Mouse (Mus musculus): ENCODE results near the gene Hnrnpul2. TPM values are rescaled to one million over a fixed set of nuclear protein-coding genes. Genes with fewer than 3 reads are reported as not detected.

The Hnrnpul2 gene
- polyA plus RNA-seq (2015; fragmentation: Nextera tagmentation; extraction: Ambion mirVana), result 3.1 and 3.3 TPM in 2 replicates

GRCm38 (mm10) chr19:8819596-8820423 lies at the start of gene Hnrnpul2:
Gene Hnrnpul2 (plus strand): TSS chr19:8820010.

GRCm38 (mm10) chr19:8770567-8771270 lies 49.1 kb upstream of the Hnrnpul2 start, which contains the start of gene Tmem223:
Gene Tmem223 (plus strand): TSS chr19:8770996.

GRCm38 (mm10) chr19:8774086-8774835 lies 45.5 kb upstream of the Hnrnpul2 start, which contains the start of gene Tmem179b:
Gene Tmem179b (minus strand): TSS chr19:8774467.

GRCm38 (mm10) chr19:8786008-8786781 lies 33.6 kb upstream of the Hnrnpul2 start, which contains the start of gene Taf6l:
Gene Taf6l (minus strand): TSS chr19:8786417.

GRCm38 (mm10) chr19:8798264-8798946 lies 21.4 kb upstream of the Hnrnpul2 start, which contains the start of gene Polr2g:
Gene Polr2g (minus strand): TSS chr19:8798577.

GRCm38 (mm10) chr19:8802130-8802821 lies 17.5 kb upstream of the Hnrnpul2 start, which contains the start of gene Zbtb3:
Gene Zbtb3 (plus strand): TSS chr19:8802555.

GRCm38 (mm10) chr19:8818801-8819595 lies 812 bp upstream of the Hnrnpul2 start, which contains the start of gene Ttc9c:
Gene Ttc9c (minus strand): TSS chr19:8819333.

GRCm38 (mm10) chr19:8829660-8830059 lies 9.8 kb downstream of the Hnrnpul2 start, which contains the start of gene AC129217.1:
Gene AC129217.1 (plus strand): TSS chr19:8829773.

GRCm38 (mm10) chr19:8837251-8837791 lies 17.5 kb downstream of the Hnrnpul2 start, which contains the start of gene Bscl2:
Gene Bscl2 (plus strand): TSS chr19:8837467.

GRCm38 (mm10) chr19:8839103-8839907 lies 19.5 kb downstream of the Hnrnpul2 start, which contains the start of gene Gng3:
Gene Gng3 (minus strand): TSS chr19:8839194.

GRCm38 (mm10) chr19:8850402-8850901 lies 30.6 kb downstream of the Hnrnpul2 start, which contains the start of gene Lrrn4cl:
Gene Lrrn4cl (plus strand): TSS chr19:8850768.

GRCm38 (mm10) chr19:8871267-8872186 lies 51.7 kb downstream of the Hnrnpul2 start, which contains the start of gene Ubxn1:
Gene Ubxn1 (plus strand): TSS chr19:8871496.

GRCm38 (mm10) chr19:8880311-8881033 lies 60.7 kb downstream of the Hnrnpul2 start, which contains the start of gene Uqcc3:
Gene Uqcc3 (minus strand): TSS chr19:8880923.

GRCm38 (mm10) chr19:8883616-8884015 lies 63.8 kb downstream of the Hnrnpul2 start, which contains the start of the genes Lbhd1 and Gm49403:
Gene Lbhd1 (plus strand): TSS chr19:8883732.
Gene Gm49403 (plus strand): TSS chr19:8883930.

